Mouse (Mus musculus) liver, postnatal 0 days (tissue): ENCODE measurements around the gene Hnrnpd.

ENCODE experiments used
- CTCF ChIP-seq: sonication (generic); IDR thresholded peaks from 2 replicates; pipeline ENCODE4 v1.5.1; 2016; ENCODE audit warnings: antibody characterized with exemption, low read depth
- EP300 ChIP-seq: IDR thresholded peaks from 2 replicates; pipeline ENCODE4 v1.6.1; 2016; ENCODE audit warnings: antibody characterized with exemption, low read depth, mild to moderate bottlenecking

DNA sequence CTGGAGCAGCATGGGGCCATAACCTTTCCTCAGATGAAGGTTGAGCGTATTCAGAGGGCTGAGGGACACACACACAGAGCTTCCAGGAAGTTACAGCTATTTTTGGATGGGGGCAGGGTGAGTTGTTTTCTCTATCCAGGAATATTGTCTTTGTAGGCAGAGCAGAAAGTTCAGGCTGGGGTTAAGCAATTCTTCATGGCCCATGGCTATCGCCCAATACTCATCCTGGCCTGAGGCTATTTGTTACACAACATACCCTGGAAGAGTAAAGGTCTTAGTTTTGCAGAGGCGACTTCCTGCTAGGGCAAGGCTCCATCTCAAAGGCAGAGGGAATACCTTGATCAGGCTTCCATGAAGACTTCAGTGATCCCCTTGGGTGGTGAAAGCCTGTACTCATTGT lies 15.4 kb upstream of the Hnrnpd start:
- TF ChIP-seq CTCF (no peak), EP300 (peak; percentile 53)
